ENCODE assay signal across 22 mouse cellular contexts in genomic region chr10:108705658-108706057, GRCm38 (mm10). TPM values are rescaled to one million over a fixed set of nuclear protein-coding genes. Genes with fewer than 3 reads are reported as not detected.
DNase-seq lines count a peak whose midpoint lies in the region; ATAC-seq and TF ChIP-seq lines count a peak whose summit lies in the region.
"Had no signal": no experiment of that assay in that cellular context is flagged by ENCODE, and none has a peak within 500 bp of the region (broad histone marks: within the 10 kb centered on the region; RNA-seq: fewer than 3 reads in every experiment).

No protein-coding gene starts in this region.

- H3K9me3 ChIP-seq in liver, embryonic 11.5 days (ENCODE audit: control insufficient read depth, low read length) = no peaks in the 10 kb centered on the region
- no peaks in the 10 kb centered on the region for H3K9me3 ChIP-seq in liver, postnatal 0 days (ENCODE audit: low read length)
- H3K9me3 ChIP-seq: G1E had no signal

- TF ChIP-seq CTCF in liver, adult 2 months (IDR thresholded peaks at IDR 0.05; ENCODE audit: low read depth, low read length) = no peak
- no peak for TF ChIP-seq CTCF in liver, postnatal 0 days (IDR thresholded peaks at IDR 0.05; ENCODE audit: low read depth)

- ATAC-seq in liver, embryonic 11.5 days (replicated peaks; ENCODE audit: low FRiP score) = no peak
- ATAC-seq in liver, postnatal 0 days = peak; percentile 74
- ATAC-seq: activated CD4-positive, CD25-positive, alpha-beta regulatory T cell, adult 4 months; CD4-positive, CD25-positive, alpha-beta regulatory T cell, adult 4 months; Patski had no signal

- no peaks in the 10 kb centered on the region for H3K79me2 ChIP-seq in liver, adult 2 months (ENCODE audit: control insufficient read depth, insufficient read depth, low read length)

- no peak for TF ChIP-seq EP300 in liver, postnatal 0 days (IDR thresholded peaks at IDR 0.05; ENCODE audit: low read depth)

- 40% methylated on average over 3 of the region's 3 CpGs for WGBS in liver, adult 2 months
- 83% methylated on average over 3 of the region's 3 CpGs for WGBS in liver, embryonic 11.5 days
- WGBS in liver, postnatal 0 days (ENCODE audit: insufficient replicate concordance) = 60% methylated on average over 3 of the region's 3 CpGs

- H3K27me3 ChIP-seq in liver, adult 2 months (ENCODE audit: control insufficient read depth, insufficient read depth, low read length) = no peaks in the 10 kb centered on the region
- no peaks in the 10 kb centered on the region for H3K27me3 ChIP-seq in liver, embryonic 11.5 days (replicated peaks; ENCODE audit: control insufficient read depth, insufficient read depth, low read length)
- no peaks in the 10 kb centered on the region for H3K27me3 ChIP-seq in liver, postnatal 0 days (ENCODE audit: insufficient read depth, low read length)
- H3K27me3 ChIP-seq: CH12.LX, Patski had no signal

- no peak for TF ChIP-seq POLR2A in liver, adult 2 months (IDR thresholded peaks at IDR 0.05; ENCODE audit: extremely low read depth, insufficient read depth, low read length)

- peak overlapping the region; percentile 50 for H3K27ac ChIP-seq in liver, adult 2 months (replicated peaks; ENCODE audit: insufficient read depth, low read depth, low read length)
- H3K27ac ChIP-seq in liver, embryonic 11.5 days (ENCODE audit: low read depth, low read length) = no peak overlapping the region
- no peak overlapping the region for H3K27ac ChIP-seq in liver, postnatal 0 days (ENCODE audit: low read depth)

- DNase-seq in liver, adult 2 months (ENCODE audit: extremely low read depth, low read depth, low spot score) = peak; percentile 93
- DNase-seq in liver, embryonic 11.5 days (ENCODE audit: low spot score) = no peak
- peak; percentile 55 for DNase-seq in liver, postnatal 0 days
- DNase-seq in liver = no peak
- DNase-seq: adrenal gland, adult 2 months; adrenal gland, adult 8-10 months; adrenal gland, postnatal 10 days; adrenal gland, postnatal 14 days; adrenal gland, postnatal 25 days; adrenal gland, postnatal 36 days; B cell, adult 2 months; cerebellum, adult 11 months; cerebellum, adult 11-12 months; cerebellum, adult 18-20 months had no signal

- no peaks in the 10 kb centered on the region for H3K36me3 ChIP-seq in liver, adult 2 months (ENCODE audit: control insufficient read depth, insufficient read depth, low read length)
- H3K36me3 ChIP-seq in liver, embryonic 11.5 days (ENCODE audit: control insufficient read depth, insufficient read depth, low read length) = no peaks in the 10 kb centered on the region
- H3K36me3 ChIP-seq in liver, postnatal 0 days (replicated peaks; ENCODE audit: insufficient read depth, low read length) = no peaks in the 10 kb centered on the region
- H3K36me3 ChIP-seq: G1E had no signal

- H3K4me3 ChIP-seq in liver, adult 2 months (ENCODE audit: insufficient read depth, low read depth, low read length) = no peak overlapping the region
- no peak overlapping the region for H3K4me3 ChIP-seq in liver, embryonic 11.5 days (ENCODE audit: low read depth, low read length)
- no peak overlapping the region for H3K4me3 ChIP-seq in liver, postnatal 0 days (ENCODE audit: low read depth, low read length)

- peaks cover 16% of the 10 kb centered on the region; the same call in 1 of the 2 replicates for H3K4me1 ChIP-seq in liver, adult 2 months (ENCODE audit: control insufficient read depth, insufficient read depth, low read length)
- no peaks in the 10 kb centered on the region for H3K4me1 ChIP-seq in liver, embryonic 11.5 days (replicated peaks; ENCODE audit: control insufficient read depth, insufficient read depth, low read length)
- H3K4me1 ChIP-seq in liver, postnatal 0 days (ENCODE audit: insufficient read depth) = no peaks in the 10 kb centered on the region

- H3K4me2 ChIP-seq in liver, embryonic 11.5 days = no peak overlapping the region
- H3K4me2 ChIP-seq in liver, postnatal 0 days (ENCODE audit: low read depth, low read length) = no peak overlapping the region

- no peak overlapping the region for H3K9ac ChIP-seq in liver, adult 2 months (ENCODE audit: low read depth, low read length)
- H3K9ac ChIP-seq in liver, embryonic 11.5 days (ENCODE audit: low read depth, low read length) = no peak overlapping the region
- no peak overlapping the region for H3K9ac ChIP-seq in liver, postnatal 0 days (replicated peaks)

RNA-seq across cellular contexts. Expression of gene Gm5136, which starts 5.7 kb away (rescaled TPM):
- total RNA-seq in liver, adult 2 months (2014; rRNA removed) = 0.34 and 0.46 TPM in 2 replicates
- polyA plus RNA-seq in liver, adult 2 months (2012; rRNA removed) = not detected in 2 replicates
- not detected in 2 replicates for polyA plus RNA-seq in liver, embryonic 11.5 days (2014; fragmentation: Nextera tagmentation; extraction: Ambion mirVana)
- not detected in 2 replicates for polyA plus RNA-seq in liver, postnatal 0 days (2015; fragmentation: Nextera tagmentation; extraction: Ambion mirVana)
- total RNA-seq: adrenal gland, adult 2 months; adrenal gland, postnatal 10 days; adrenal gland, postnatal 14 days; adrenal gland, postnatal 25 days; adrenal gland, postnatal 36 days; adrenal gland, postnatal 4 days; CH12.LX; MEL had no signal
- polyA plus RNA-seq: activated CD4-positive, CD25-positive, alpha-beta regulatory T cell, adult 4 months; adrenal gland, adult 2 months; C2C12; CD4-positive, CD25-positive, alpha-beta regulatory T cell, adult 4 months; G1E; Patski had no signal

Comparison
In these comparisons a context has a peak if more than half of its experiments do, and no peak if none do; other contexts are left out.
1. DNase-seq: peak in liver, adult 2 months (single experiment) and liver, postnatal 0 days (single experiment); none in liver, embryonic 11.5 days (single experiment) and liver (single experiment).